Mouse (Mus musculus): ENCODE results near the gene Sestd1. TPM values are rescaled to one million over a fixed set of nuclear protein-coding genes. Genes with fewer than 3 reads are reported as not detected.
A peak's percentile ranks its signal among the peaks of the same experiment; 100 is the strongest.

The Sestd1 gene
- total and polyA plus RNA-seq, 3 experiments: not detected

GRCm38 (mm10) chr2:77170633-77171105 is 109.7 kb downstream of the Sestd1 start, which contains the start of gene Ccdc141:
Gene Ccdc141, minus strand, starts transcription at chr2:77170636.
- H3K79me2 ChIP-seq (ENCODE audit: control insufficient read depth, insufficient read depth, low read length, poor library complexity): no peaks in the 10 kb centered on the region
- no peaks in the 10 kb centered on the region for H3K4me1 ChIP-seq (ENCODE audit: control insufficient read depth in 1 of 2, insufficient read depth in 2 of 2, low read length in 2 of 2)
- H3K9me3 ChIP-seq (replicated peaks; ENCODE audit: insufficient read depth, low read length): no peaks in the 10 kb centered on the region
- H3K27me3 ChIP-seq (ENCODE audit: control insufficient read depth in 1 of 2, insufficient read depth in 2 of 2, low read length in 2 of 2): no peaks in the 10 kb centered on the region
- no peak for DNase-seq (ENCODE audit: low read depth, low spot score)
- H3K4me3 ChIP-seq (ENCODE audit: control insufficient read depth in 1 of 2, insufficient read depth in 1 of 2, low read depth in 2 of 2, low read length in 2 of 2): peak within 1 kb of the TSS; percentile 58 to 61
- H3K9ac ChIP-seq (ENCODE audit: control insufficient read depth, low read depth, low read length, poor library complexity, severe bottlenecking): peak within 1 kb of the TSS; percentile 44
- H3K36me3 ChIP-seq (ENCODE audit: control insufficient read depth in 1 of 2, insufficient read depth in 2 of 2, low read length in 2 of 2): no peaks in the 10 kb centered on the region
- no peak within 1 kb of the TSS for H3K27ac ChIP-seq (ENCODE audit: control insufficient read depth, low read depth, low read length)
- 0 out of 2 replicates have a peak, but pooled peaks have one; percentile 45 for TF ChIP-seq ETS1 (IDR thresholded peaks at IDR 0.05; ENCODE audit: low read depth, low read length)
- TF ChIP-seq POLR2A (IDR thresholded peaks at IDR 0.05; ENCODE audit: control insufficient read depth in 1 of 2, insufficient read depth in 1 of 2, low read depth in 1 of 2, low read length in 2 of 2, poor library complexity in 1 of 2): no peak
- peak; percentile 77 for TF ChIP-seq ZNF384 (IDR thresholded peaks at IDR 0.05; ENCODE audit: low read depth, low read length)
- TF ChIP-seq EP300 (IDR thresholded peaks at IDR 0.05; ENCODE audit: low read depth in 1 of 2, low read length in 2 of 2): peak in 1 of 2 experiments; percentile 12; a peak in 1 of 4 replicates
- TF ChIP-seq GATA1 (IDR thresholded peaks at IDR 0.05; ENCODE audit: low read depth, low read length): peak; percentile 24; the same call in 1 of the 2 replicates
- TF ChIP-seq UBTF (IDR thresholded peaks at IDR 0.05; ENCODE audit: borderline replicate concordance, insufficient read depth, low read depth, low read length): no peak

- no peaks in the 10 kb centered on the region for H3K79me2 ChIP-seq (ENCODE audit: control insufficient read depth, insufficient read depth, low read length, poor library complexity)
- H3K4me3 ChIP-seq (ENCODE audit: control insufficient read depth in 1 of 2, insufficient read depth in 1 of 2, low read depth in 2 of 2, low read length in 2 of 2): peak overlapping the region; percentile 58 to 61
- peak; percentile 49 for DNase-seq (ENCODE audit: low read depth, low spot score)
- no peaks in the 10 kb centered on the region for H3K4me1 ChIP-seq (ENCODE audit: control insufficient read depth in 1 of 2, insufficient read depth in 2 of 2, low read length in 2 of 2)
- no peaks in the 10 kb centered on the region for H3K27me3 ChIP-seq (ENCODE audit: control insufficient read depth in 1 of 2, insufficient read depth in 2 of 2, low read length in 2 of 2)
- no peaks in the 10 kb centered on the region for H3K36me3 ChIP-seq (ENCODE audit: control insufficient read depth in 1 of 2, insufficient read depth in 2 of 2, low read length in 2 of 2)
- H3K27ac ChIP-seq (ENCODE audit: control insufficient read depth, low read depth, low read length): no peak overlapping the region
- TF ChIP-seq TBP (IDR thresholded peaks at IDR 0.05; ENCODE audit: low read depth, low read length) (no peak), SIN3A (IDR thresholded peaks at IDR 0.05; ENCODE audit: low read length) (peak; percentile 30; the same call in 1 of the 2 replicates), MAZ (IDR thresholded peaks at IDR 0.05; ENCODE audit: low read depth, low read length) (peak; percentile 46; the same call in 1 of the 2 replicates), MAX (IDR thresholded peaks at IDR 0.05; ENCODE audit: low read length) (0 out of 2 replicates have a peak, but pooled peaks have one; percentile 22)
- no peaks in the 10 kb centered on the region for H3K9me3 ChIP-seq (replicated peaks; ENCODE audit: insufficient read depth, low read length)
- H3K9ac ChIP-seq (ENCODE audit: control insufficient read depth, low read depth, low read length, poor library complexity, severe bottlenecking): peak overlapping the region; percentile 44
Observed at GRCm38 (mm10) chr2:77169916-77170632, 110.3 kb downstream of the Sestd1 start.

- no peak overlapping the region for H3K4me3 ChIP-seq (ENCODE audit: control insufficient read depth in 1 of 2, insufficient read depth in 1 of 2, low read depth in 2 of 2, low read length in 2 of 2)
- no peaks in the 10 kb centered on the region for H3K9me3 ChIP-seq (replicated peaks; ENCODE audit: insufficient read depth, low read length)
- H3K27ac ChIP-seq (ENCODE audit: control insufficient read depth, low read depth, low read length): no peak overlapping the region
- no peaks in the 10 kb centered on the region for H3K36me3 ChIP-seq (ENCODE audit: control insufficient read depth in 1 of 2, insufficient read depth in 2 of 2, low read length in 2 of 2)
- no peak overlapping the region for H3K9ac ChIP-seq (ENCODE audit: control insufficient read depth, low read depth, low read length, poor library complexity, severe bottlenecking)
- DNase-seq (ENCODE audit: low read depth, low spot score): no peak
- no peaks in the 10 kb centered on the region for H3K27me3 ChIP-seq (ENCODE audit: control insufficient read depth in 1 of 2, insufficient read depth in 2 of 2, low read length in 2 of 2)
- TF ChIP-seq SIN3A (IDR thresholded peaks at IDR 0.05; ENCODE audit: low read length): no peak
- no peak for TF ChIP-seq ZKSCAN1 (IDR thresholded peaks at IDR 0.05; ENCODE audit: low read depth, low read length)
- TF ChIP-seq ELF1 (IDR thresholded peaks at IDR 0.05; ENCODE audit: low read depth, low read length): no peak
- TF ChIP-seq USF1 (IDR thresholded peaks at IDR 0.05; ENCODE audit: low read depth, low read length): no peak
- TF ChIP-seq RCOR1 (IDR thresholded peaks at IDR 0.05; ENCODE audit: low read depth, low read length): no peak
- TF ChIP-seq JUND (IDR thresholded peaks at IDR 0.05; ENCODE audit: low read depth, low read length): no peak
- no peak for TF ChIP-seq ZC3H11A (IDR thresholded peaks at IDR 0.05; ENCODE audit: low read depth, low read length)
- no peak for TF ChIP-seq BHLHE40 (IDR thresholded peaks at IDR 0.05; ENCODE audit: borderline replicate concordance, low read depth, low read length)
- no peak for TF ChIP-seq MAFK (IDR thresholded peaks at IDR 0.05; ENCODE audit: borderline replicate concordance, low read depth, low read length)
- no peak for TF ChIP-seq POLR2AphosphoS5 (IDR thresholded peaks at IDR 0.05; ENCODE audit: borderline replicate concordance, low read depth, low read length)
- no peak for TF ChIP-seq NRF1 (IDR thresholded peaks at IDR 0.05; ENCODE audit: insufficient read depth, low read depth, low read length, poor library complexity, severe bottlenecking)
- no peak for TF ChIP-seq GATA1 (IDR thresholded peaks at IDR 0.05; ENCODE audit: low read depth, low read length)
- no peak for TF ChIP-seq NELFE (IDR thresholded peaks at IDR 0.05; ENCODE audit: low read depth, low read length)
- no peak for TF ChIP-seq CTCF (IDR thresholded peaks at IDR 0.05 in 2 of 3, conservative IDR thresholded peaks at IDR 0.05 in 1 of 3; ENCODE audit: control insufficient read depth in 1 of 3, insufficient read depth in 1 of 3, low read depth in 2 of 3, low read length in 3 of 3, poor library complexity in 1 of 3, severe bottlenecking in 1 of 3)
- no peak for TF ChIP-seq MXI1 (IDR thresholded peaks at IDR 0.05; ENCODE audit: low read depth, low read length)
- H3K4me1 ChIP-seq (ENCODE audit: control insufficient read depth in 1 of 2, insufficient read depth in 2 of 2, low read length in 2 of 2): no peaks in the 10 kb centered on the region
- H3K79me2 ChIP-seq (ENCODE audit: control insufficient read depth, insufficient read depth, low read length, poor library complexity): no peaks in the 10 kb centered on the region
Observed at GRCm38 (mm10) chr2:77169218-77169617, 111.2 kb downstream of the Sestd1 start.
